Mouse (Mus musculus) liver, adult (tissue): ENCODE results near the gene Chn2.

Experiments used
- GATA4 ChIP-seq: IDR thresholded peaks from 2 replicates; pipeline ENCODE4 v1.6.1; 2014; ENCODE audit warnings: mild to moderate bottlenecking, low read length; ENCODE audit not compliant: insufficient replicate concordance

Gene Chn2

GRCm38 (mm10) chr6:54313071-54313470 is 273.7 kb downstream of the Chn2 start:
- TF ChIP-seq GATA4: no peak

DNA sequence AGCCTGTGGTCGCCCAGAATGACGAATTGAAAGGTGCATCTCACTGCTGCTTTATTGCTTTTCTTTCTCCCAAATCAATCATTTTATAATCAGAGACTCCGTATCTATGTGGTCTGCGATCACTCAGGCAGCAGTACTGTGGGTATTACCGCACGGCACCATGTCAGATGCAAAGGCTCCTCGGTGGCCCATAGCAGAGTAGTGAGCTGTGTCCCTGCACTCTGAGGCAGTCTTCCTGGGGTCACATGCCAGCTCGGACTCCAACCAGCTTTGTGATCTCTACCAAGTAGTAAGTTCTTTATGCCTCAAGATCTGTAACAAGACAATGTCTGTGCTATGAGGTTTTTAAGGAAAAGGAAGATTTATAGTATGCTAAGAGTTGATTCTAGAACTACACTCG is 279.3 kb downstream of the Chn2 start:
- no peak for TF ChIP-seq GATA4

GRCm38 (mm10) chr6:54319198-54319597 is 279.8 kb downstream of the Chn2 start:
- TF ChIP-seq GATA4: no peak

DNA sequence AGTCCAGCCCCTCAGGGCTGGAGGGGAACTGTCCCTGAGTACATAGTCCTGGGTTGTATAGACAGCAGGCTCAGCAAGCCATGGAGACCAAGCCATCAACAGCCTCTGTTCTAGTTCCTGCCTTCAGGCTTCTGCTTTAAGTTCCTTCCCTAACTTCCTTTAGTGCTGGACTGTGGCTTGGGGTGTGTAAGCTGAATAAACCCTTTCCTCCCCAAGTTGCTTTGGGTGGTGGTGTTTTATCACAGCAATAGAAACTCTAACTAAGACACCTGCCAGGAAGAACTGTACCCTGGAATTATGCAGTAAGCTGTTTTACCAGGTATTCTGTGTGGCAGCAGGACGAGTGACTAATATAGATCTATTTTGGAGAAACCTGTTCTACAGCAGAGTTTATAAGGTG is 280.9 kb downstream of the Chn2 start:
- no peak for TF ChIP-seq GATA4

DNA sequence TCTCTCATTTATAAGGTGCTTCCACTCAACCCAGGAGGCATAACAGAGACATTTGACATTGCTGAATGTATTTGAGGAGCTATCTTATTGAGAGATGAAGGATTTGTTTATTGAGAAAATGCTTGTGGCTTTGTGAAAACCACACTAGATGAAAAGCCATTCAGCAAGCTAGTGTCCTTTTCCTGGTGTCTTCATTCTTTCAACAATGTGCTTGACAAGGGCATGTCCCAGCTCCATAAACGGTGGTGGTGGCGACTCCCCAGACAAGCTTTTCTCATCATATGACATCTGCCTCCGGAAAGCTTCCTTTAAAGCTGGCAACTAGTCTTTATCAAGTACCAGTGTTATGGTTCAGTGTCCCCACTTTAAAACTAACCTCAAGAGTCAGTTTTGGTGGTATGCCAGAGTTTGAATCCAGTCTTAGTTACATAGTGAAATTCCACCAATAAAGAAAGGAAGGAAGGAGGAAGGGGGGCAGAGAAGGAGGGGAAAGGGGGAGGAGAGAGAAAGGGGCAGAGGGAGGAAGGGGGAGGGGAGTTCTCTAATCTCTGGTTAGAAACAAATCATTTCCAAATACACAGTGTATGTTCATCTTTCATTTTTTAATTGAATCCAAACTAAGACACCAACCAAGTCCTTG is 286.0 kb downstream of the Chn2 start, which contains the start of gene Prr15:
Prr15 (plus strand) TSS at position 590 of the 640 bp plus-strand sequence.
- no peak for TF ChIP-seq GATA4

DNA sequence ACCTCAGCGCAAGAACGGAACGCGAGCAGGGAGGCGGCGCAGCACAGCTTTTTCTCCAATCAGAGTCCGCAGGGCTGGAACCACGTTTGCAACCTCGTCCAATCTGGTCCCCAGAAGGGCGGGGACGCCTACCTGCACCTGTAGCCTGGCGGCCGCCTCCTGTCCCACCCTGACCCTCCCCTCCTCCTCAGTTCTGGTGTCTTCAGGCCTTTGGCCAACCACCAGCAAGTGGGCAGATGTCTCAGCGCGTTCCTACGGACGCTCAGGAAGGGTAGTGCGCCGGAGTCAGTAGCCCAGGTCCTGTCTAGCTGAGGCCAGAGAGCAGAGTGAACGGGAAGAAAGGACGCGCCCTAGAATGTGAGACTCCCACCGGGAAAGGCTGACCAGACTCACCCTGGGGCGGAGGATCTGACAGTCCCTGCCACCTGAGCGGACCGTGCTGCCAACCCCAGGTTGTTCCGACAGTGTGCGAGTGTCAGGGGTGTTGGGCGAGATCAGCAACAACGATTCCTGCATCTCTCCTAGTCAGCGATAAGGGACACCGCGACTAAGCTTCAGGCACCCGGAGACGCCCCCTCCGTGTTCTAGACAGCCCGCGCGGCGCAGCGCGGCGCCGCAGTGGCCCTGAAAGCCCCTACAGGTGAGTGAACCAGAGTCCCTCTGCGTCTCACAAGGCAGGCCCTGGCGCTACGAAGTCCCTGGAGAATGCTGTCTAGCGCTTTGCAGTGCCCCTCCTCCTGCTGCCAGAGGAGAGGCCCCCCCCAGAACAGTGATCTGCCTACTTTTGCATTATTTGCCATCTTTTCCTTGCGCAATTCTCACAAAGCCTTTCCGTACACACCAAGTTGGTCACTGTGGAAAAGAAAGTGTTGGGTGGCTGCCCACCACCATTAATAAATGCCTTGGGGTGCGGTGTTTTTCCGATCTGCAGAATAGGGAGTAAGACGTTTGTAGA is 287.6 kb downstream of the Chn2 start:
- TF ChIP-seq GATA4: no peak

DNA sequence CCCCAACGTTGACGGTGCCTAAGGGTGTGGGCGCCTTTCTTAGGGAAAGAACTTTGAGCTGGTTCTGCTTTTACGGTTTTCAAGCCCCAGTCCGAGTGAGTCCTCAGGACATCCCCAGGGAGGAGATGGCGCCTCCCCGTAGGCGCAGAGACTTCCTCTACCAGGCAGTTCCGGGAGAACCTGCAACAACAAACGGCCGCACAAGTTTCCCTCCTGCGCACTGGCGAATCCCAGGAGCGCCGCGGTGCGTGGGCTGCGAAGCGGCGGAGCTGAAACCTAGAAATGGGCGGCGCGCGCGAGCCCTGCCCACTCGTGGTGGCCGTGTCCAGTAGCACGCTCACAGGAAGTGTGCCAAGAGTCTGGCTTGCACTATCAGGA is 288.3 kb downstream of the Chn2 start:
- no peak for TF ChIP-seq GATA4

DNA sequence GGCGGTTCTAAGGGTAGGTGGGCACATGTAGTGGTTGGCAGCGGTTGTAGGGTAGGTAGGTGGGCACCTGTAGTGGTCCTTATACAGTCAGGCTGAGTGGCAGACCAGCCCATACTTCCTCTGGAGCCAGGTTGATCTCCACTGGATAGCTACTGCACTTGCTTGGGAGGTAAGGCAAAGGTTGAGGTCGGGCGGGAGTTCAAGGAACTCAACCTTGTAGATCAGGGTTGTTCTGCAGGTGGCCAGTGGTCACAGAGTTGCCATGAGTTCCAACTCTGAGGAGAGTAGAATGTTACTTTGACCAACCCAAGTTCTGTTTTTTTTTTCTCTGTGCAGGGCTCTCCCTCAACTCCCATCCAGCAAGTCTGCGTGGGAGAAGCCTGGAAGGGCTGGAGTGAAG is 289.4 kb downstream of the Chn2 start:
- no peak for TF ChIP-seq GATA4

- no peak for TF ChIP-seq GATA4
Observed at GRCm38 (mm10) chr6:54329598-54329997, 290.2 kb downstream of the Chn2 start.

DNA sequence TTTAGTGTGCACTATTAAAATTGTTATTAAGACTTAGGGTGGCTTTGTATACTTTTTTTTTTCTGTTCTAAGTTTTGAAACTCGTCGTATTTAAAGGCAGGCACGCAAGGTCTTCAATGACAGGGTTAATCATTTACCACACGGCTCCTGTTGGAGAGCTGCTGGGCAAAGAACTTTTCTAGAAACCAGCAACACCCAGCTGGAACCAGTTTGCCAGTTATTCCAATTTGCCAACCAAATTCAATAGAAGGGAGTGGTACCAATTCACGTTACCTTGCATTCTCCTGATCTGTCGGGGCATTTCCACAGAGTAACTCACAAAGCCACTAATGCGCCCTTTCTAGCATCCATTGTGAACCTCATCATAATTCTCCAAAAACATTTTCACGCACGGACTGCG is 290.8 kb downstream of the Chn2 start:
- TF ChIP-seq GATA4: no peak

- TF ChIP-seq GATA4: no peak
Observed at GRCm38 (mm10) chr6:54331765-54332164, 292.4 kb downstream of the Chn2 start.

- no peak for TF ChIP-seq GATA4
Observed at GRCm38 (mm10) chr6:54332203-54332602, 292.8 kb downstream of the Chn2 start.

- TF ChIP-seq GATA4: no peak
Observed at GRCm38 (mm10) chr6:54333116-54333651, 293.8 kb downstream of the Chn2 start.

GRCm38 (mm10) chr6:54333652-54334396 is 294.5 kb downstream of the Chn2 start:
- no peak for TF ChIP-seq GATA4

- no peak for TF ChIP-seq GATA4
Observed at GRCm38 (mm10) chr6:54337321-54337720, 298.0 kb downstream of the Chn2 start.

DNA sequence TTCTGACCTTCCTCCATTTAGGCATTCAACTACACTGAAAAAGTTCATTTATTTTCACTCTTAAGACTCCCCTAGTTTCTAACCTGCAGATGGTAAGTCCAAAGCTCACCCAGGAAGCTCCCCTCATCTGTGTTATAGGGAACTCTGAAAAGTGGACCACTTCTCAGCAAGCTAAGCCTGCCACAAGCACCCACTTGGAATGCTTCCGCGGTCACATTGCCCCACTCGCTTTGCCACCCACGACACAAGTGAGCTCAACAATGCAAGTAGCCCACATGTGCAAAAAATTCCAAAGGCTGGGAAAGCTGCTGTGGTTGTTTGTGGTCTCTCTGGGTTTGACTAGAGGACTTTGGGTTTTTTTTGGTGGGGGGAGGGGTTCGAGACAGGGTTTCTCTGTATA is 301.8 kb downstream of the Chn2 start:
- TF ChIP-seq GATA4: no peak

DNA sequence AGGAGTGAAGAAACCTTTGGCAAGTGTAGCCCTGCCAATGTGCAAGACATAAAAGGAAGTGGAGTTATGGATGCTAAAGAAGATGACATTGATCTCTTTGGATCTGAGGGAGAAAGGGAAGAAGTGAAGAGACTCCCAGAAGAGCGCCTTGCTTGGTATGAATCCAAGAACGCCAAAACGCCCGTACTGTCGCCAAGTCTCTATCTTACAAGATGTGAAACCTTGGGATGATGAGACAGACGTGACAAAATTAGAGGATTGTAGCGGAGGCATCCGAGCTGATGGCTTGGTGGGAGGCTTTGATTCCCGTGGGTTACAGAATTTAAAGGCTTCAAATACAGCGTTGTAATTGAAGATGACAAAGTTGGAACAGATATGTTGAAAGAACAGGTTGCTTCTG is 302.9 kb downstream of the Chn2 start:
- TF ChIP-seq GATA4: no peak
